ENCODE assay signal across 8 mouse cellular contexts in genomic region chr5:135118589-135119081, GRCm38 (mm10). TPM values are rescaled to one million over a fixed set of nuclear protein-coding genes. Genes with fewer than 3 reads are reported as not detected.
DNase-seq lines count a peak whose midpoint lies in the region; ATAC-seq and TF ChIP-seq lines count a peak whose summit lies in the region.

No protein-coding gene starts in this region.

- H3K27me3 ChIP-seq in kidney, adult 2 months (replicated peaks; ENCODE audit: control insufficient read depth, insufficient read depth, low read length): no peaks in the 10 kb centered on the region
- H3K27me3 ChIP-seq in liver, embryonic 13.5 days: peaks cover 19% of the 10 kb centered on the region

- no peak overlapping the region for H3K27ac ChIP-seq in kidney, adult 2 months (ENCODE audit: insufficient read depth, low read depth, low read length)
- no peak overlapping the region for H3K27ac ChIP-seq in liver, embryonic 13.5 days

- peak; percentile 72 for ATAC-seq in liver, embryonic 13.5 days (ENCODE audit: low read depth)

- no peak overlapping the region for H3K4me3 ChIP-seq in kidney, adult 2 months (ENCODE audit: insufficient read depth, low read depth, low read length)
- no peak overlapping the region for H3K4me3 ChIP-seq in liver, embryonic 13.5 days (replicated peaks)

- peak; percentile 31 to 62 for DNase-seq in spleen, adult 18-20 months
- no peak for DNase-seq in spleen, adult 12 weeks (ENCODE audit: low spot score)
- DNase-seq in cerebellum, adult 18-20 months: peak; percentile 58 to 74
- DNase-seq in gastrocnemius, postnatal 25 days: peak; percentile 46
- DNase-seq in kidney, adult 2 months: peak; percentile 75
- peak; percentile 24 for DNase-seq in liver, embryonic 13.5 days
- DNase-seq in ovary, postnatal 14 days (ENCODE audit: low spot score): peak; percentile 60
- DNase-seq in thymus, postnatal 36 days: peak; percentile 46 to 49

- H3K9ac ChIP-seq in liver, embryonic 13.5 days: no peak overlapping the region

- no peak for TF ChIP-seq POLR2A in kidney, adult 2 months (IDR thresholded peaks at IDR 0.05; ENCODE audit: low read depth, low read length)

- WGBS in kidney, adult 2 months: 12% methylated on average over 6 of the region's 6 CpGs
- 7% methylated on average over 6 of the region's 6 CpGs for WGBS in liver, embryonic 13.5 days (ENCODE audit: insufficient replicate concordance)

- H3K9me3 ChIP-seq in liver, embryonic 13.5 days (replicated peaks): no peaks in the 10 kb centered on the region

- no peaks in the 10 kb centered on the region; the same call in 1 of the 2 replicates for H3K4me1 ChIP-seq in kidney, adult 2 months (ENCODE audit: control insufficient read depth, insufficient read depth, low read length)
- peaks cover 20% of the 10 kb centered on the region for H3K4me1 ChIP-seq in liver, embryonic 13.5 days (replicated peaks)

- TF ChIP-seq CTCF in kidney, adult 2 months (conservative IDR thresholded peaks at IDR 0.05; ENCODE audit: insufficient read depth, insufficient read length, low read depth, low read length): peak; percentile 81

- no peak overlapping the region for H3K4me2 ChIP-seq in liver, embryonic 13.5 days

- no peaks in the 10 kb centered on the region for H3K36me3 ChIP-seq in kidney, adult 2 months (ENCODE audit: control insufficient read depth, insufficient read depth, low read length)
- H3K36me3 ChIP-seq in liver, embryonic 13.5 days: peaks cover 6% of the 10 kb centered on the region; the same call in 1 of the 2 replicates

RNA-seq across cellular contexts. Expression of gene Mlxipl, which starts 28.9 kb away (rescaled TPM):
- 10 to 100 TPM; 72.1 to 80.3 TPM for total RNA-seq in gastrocnemius, postnatal 25 days (2021)
- polyA plus RNA-seq in kidney, adult 2 months (2012; rRNA removed): 144 and 170 TPM in 2 replicates
- 8.5 and 9.5 TPM in 2 replicates for polyA plus RNA-seq in liver, embryonic 13.5 days (2015; fragmentation: Nextera tagmentation; extraction: Ambion mirVana)

RNA-seq across cellular contexts. Expression of gene Tbl2, which starts 30.8 kb away (rescaled TPM):
- total RNA-seq in gastrocnemius, postnatal 25 days (2021): 10 to 100 TPM in 1 of 2 experiments, 1 to 10 TPM in 1; 7.5 to 10.5 TPM
- 10.1 and 10.2 TPM in 2 replicates for polyA plus RNA-seq in kidney, adult 2 months (2012; rRNA removed)
- polyA plus RNA-seq in liver, embryonic 13.5 days (2015; fragmentation: Nextera tagmentation; extraction: Ambion mirVana): 13.1 and 13.6 TPM in 2 replicates

RNA-seq across cellular contexts. Expression of gene Vps37d, which starts 40.6 kb away (rescaled TPM):
- under 1 TPM in 1 of 2 experiments, not detected in 1; 0.41 TPM for total RNA-seq in gastrocnemius, postnatal 25 days (2021)
- 7.3 and 8.7 TPM in 2 replicates for polyA plus RNA-seq in kidney, adult 2 months (2012; rRNA removed)
- 0.25 and 0.47 TPM in 2 replicates for polyA plus RNA-seq in liver, embryonic 13.5 days (2015; fragmentation: Nextera tagmentation; extraction: Ambion mirVana)

RNA-seq across cellular contexts. Expression of gene Bcl7b, which starts 49.4 kb away (rescaled TPM):
- 10 to 100 TPM; 27.1 to 27.4 TPM for total RNA-seq in gastrocnemius, postnatal 25 days (2021)
- polyA plus RNA-seq in kidney, adult 2 months (2012; rRNA removed): 36.7 and 47.9 TPM in 2 replicates
- 34.5 and 41.1 TPM in 2 replicates for polyA plus RNA-seq in liver, embryonic 13.5 days (2015; fragmentation: Nextera tagmentation; extraction: Ambion mirVana)

RNA-seq across cellular contexts. Expression of gene Bud23, which starts 53.9 kb away (rescaled TPM):
- total RNA-seq in gastrocnemius, postnatal 25 days (2021): 10 to 100 TPM; 21.7 to 27.4 TPM
- 50.4 and 50.7 TPM in 2 replicates for polyA plus RNA-seq in kidney, adult 2 months (2012; rRNA removed)
- 82.4 and 92.4 TPM in 2 replicates for polyA plus RNA-seq in liver, embryonic 13.5 days (2015; fragmentation: Nextera tagmentation; extraction: Ambion mirVana)

Comparison
In these comparisons a context has a peak if more than half of its experiments do, and no peak if none do; other contexts are left out.
1. RNA of gene Mlxipl, which starts 28.9 kb away (polyA plus RNA-seq): 144 to 170 TPM in kidney, adult 2 months; 8.5 to 9.5 TPM in liver, embryonic 13.5 days; every median in the first group is over 10 times any median in the second.